Mouse (Mus musculus): ENCODE measurements around the gene Prkcg.

DNA sequence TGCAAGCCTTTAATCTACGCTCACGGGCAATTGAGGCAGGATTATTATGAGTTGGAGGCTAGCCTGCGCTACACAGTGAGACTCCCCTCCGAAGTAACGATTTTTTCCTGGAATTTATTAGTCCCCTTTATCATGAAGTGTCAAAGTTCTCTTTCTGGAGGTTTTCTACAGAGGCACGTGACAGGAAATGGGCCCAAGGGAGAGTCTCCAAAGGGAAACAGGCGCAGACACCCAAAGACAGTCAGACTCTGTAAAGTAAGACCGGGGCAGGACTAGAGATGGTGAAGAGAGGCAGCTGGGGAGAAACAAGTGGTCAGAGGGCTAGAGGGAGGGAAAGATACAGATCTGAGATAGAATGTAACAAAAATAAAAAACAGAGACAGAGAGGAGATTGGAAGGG is 21.1 kb upstream of the Prkcg start:
- TF ChIP-seq CTCF (IDR thresholded peaks at IDR 0.05; ENCODE audit: low read depth) = no peak
- no peak for TF ChIP-seq EP300 (IDR thresholded peaks at IDR 0.05; ENCODE audit: low read depth)

All from heart, postnatal 0 days (tissue).